Mouse (Mus musculus) small intestine, adult 2 months (tissue): ENCODE results near the gene Clcn3.

ENCODE experiments used
- CTCF ChIP-seq: fragments of 200-500 bp; IDR thresholded peaks from 2 replicates; pipeline ENCODE4 v1.5.1; 2012; ENCODE audit warnings: low read depth, mild to moderate bottlenecking, control low read depth, inconsistent platforms, low read length, moderate library complexity, mixed read lengths; ENCODE audit not compliant: insufficient replicate concordance, insufficient read length; ENCODE audit errors: extremely low read depth
- POLR2A ChIP-seq: fragments of 200-500 bp; IDR thresholded peaks from 2 replicates; pipeline ENCODE4 v1.6.1; 2012; ENCODE audit warnings: low read depth, mild to moderate bottlenecking, control low read depth, inconsistent platforms, low read length, moderate library complexity

- TF ChIP-seq CTCF (no peak), POLR2A (no peak)
These were observed 31.8 kb downstream of the Clcn3 start for GRCm38 (mm10) chr8:60951271-60951670.
